Mouse (Mus musculus): ENCODE measurements around the gene Cd2. TPM values are rescaled to one million over a fixed set of nuclear protein-coding genes. Genes with fewer than 3 reads are reported as not detected.

Cd2 gene
- total RNA-seq, 2 experiments from 2014 or later = not detected

DNA sequence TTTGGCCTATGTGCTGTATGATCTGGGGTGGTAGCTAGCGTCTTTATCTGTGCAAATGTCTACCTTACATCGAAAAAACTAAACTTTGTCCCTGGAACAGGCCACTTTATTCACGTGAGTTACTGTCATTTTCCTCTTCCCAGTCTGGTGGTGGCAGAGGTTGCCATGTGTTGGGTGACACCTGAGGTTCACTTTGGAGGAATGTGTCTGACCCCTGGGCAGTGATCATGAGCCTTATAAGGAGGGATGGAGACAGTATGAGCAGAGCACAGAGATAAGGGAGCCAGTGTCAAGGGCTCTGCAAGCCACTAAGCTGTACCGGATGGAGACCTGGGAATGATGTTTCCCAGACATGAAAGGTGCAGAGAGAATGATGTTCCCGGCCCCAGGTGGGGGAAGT is 9.3 kb downstream of the Cd2 start:
- intact Hi-C loops (cut with DNase I) = no loop called here
- DNase-seq (ENCODE audit: low spot score in 2 of 2) = no peak

DNA sequence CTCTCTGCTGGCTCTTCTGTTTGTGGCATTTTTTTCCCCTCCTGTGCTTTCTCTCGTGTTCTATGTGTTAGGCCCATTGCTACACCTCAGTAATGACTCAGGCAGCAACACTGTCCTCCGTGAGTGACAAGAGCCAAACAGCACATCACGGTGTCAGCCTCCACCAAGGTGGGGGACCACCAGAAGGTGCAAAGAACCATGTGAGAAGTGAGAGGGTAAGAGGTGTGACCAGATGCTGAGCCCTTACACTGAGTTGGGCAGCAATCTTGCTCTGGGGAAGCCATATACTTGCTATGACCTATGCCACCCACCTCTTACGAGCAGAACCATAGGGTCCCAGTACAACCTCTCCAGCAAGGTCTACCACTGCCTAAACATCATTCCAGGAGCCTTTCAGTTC is 9.9 kb downstream of the Cd2 start:
- intact Hi-C loops (cut with DNase I) = no loop called here
- DNase-seq (ENCODE audit: low spot score in 2 of 2) = no peak

- intact Hi-C loops (cut with DNase I) = no loop called here
- peak in 1 of 2 experiments; percentile 14 for DNase-seq (ENCODE audit: low spot score in 2 of 2)
Measured at GRCm38 (mm10) chr3:101276501-101277320, 11.0 kb downstream of the Cd2 start.

DNA sequence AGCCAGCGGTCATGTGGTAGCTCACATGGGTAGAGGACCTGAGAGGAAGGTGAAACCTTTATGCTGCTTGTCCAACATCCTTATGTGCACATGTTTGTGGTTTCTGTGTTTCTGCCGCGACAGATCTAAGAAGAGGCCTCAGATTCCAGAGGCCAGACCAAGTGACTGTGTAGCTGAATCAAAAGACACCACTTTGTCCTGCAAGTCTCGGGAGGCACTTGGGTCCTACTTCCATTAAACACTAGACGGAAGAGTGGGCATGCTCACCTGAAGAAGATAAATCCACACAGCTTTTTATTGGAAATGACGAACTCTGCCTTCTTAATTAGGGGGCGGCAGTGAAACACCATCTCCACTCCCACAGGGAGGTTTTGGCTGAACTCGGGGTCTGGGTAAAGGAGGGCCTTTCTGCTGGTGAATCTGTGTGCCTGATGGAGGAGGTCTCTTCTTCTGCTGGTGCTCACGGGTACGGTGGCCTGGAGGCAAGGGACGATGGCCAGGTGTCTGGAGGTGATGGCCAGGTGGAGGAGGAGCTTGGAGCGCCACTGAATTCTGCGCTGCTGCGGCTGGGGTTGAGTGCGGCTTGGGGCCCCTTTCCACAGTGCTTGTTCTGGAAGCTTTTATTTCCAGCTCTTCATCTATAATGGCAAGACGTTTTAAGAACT is 12.0 kb downstream of the Cd2 start:
- DNase-seq (ENCODE audit: low spot score in 2 of 2) = no peak
- intact Hi-C loops (cut with DNase I) = no loop called here

GRCm38 (mm10) chr3:101274794-101275193 is 12.9 kb downstream of the Cd2 start:
- DNase-seq (ENCODE audit: low spot score in 2 of 2) = no peak
- intact Hi-C loops (cut with DNase I) = no loop called here

GRCm38 (mm10) chr3:101274041-101274770 is 13.5 kb downstream of the Cd2 start:
- peak in 1 of 2 experiments; percentile 43 for DNase-seq (ENCODE audit: low spot score in 2 of 2)
- intact Hi-C loops (cut with DNase I) = no loop called here

- intact Hi-C loops (cut with DNase I) = no loop called here
- no peak for DNase-seq (ENCODE audit: low spot score in 2 of 2)
Measured at GRCm38 (mm10) chr3:101272166-101272565, 15.6 kb downstream of the Cd2 start.

DNA sequence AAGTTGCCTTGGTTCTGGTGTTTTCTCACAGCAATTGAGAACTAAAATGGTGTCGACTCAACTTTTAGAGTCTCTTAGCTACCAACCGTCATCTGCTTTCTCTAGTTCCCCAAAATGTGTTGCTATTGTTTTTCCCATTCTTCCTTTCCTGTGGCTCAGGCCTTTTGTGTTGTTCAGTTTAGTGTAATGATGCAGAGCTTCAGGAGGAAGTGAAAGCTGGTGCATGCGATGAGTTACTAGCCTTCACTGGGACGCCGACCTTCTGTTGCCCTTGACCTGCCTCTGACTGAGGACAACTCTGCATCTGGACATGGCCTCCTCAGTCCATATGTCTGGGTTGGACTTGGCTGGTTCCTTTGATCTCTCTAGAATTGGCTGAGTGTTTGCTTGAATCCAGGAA is 16.9 kb downstream of the Cd2 start:
- no peak for DNase-seq (ENCODE audit: low spot score in 2 of 2)
- intact Hi-C loops (cut with DNase I) = no loop called here

- intact Hi-C loops (cut with DNase I) = no loop called here
Measured at GRCm38 (mm10) chr3:101268361-101268760, 19.4 kb downstream of the Cd2 start.

GRCm38 (mm10) chr3:101265561-101266091 is 22.1 kb downstream of the Cd2 start:
- intact Hi-C loops (cut with DNase I) = no loop called here
- DNase-seq (ENCODE audit: low spot score in 2 of 2) = no peak

More at GRCm38 (mm10) chr3:101268361-101268760, 19.4 kb downstream of the Cd2 start:
- no peak for DNase-seq (ENCODE audit: low spot score in 2 of 2)

GRCm38 (mm10) chr3:101258976-101259375 is 28.8 kb downstream of the Cd2 start:
- intact Hi-C loops (cut with DNase I) = no loop called here

DNA sequence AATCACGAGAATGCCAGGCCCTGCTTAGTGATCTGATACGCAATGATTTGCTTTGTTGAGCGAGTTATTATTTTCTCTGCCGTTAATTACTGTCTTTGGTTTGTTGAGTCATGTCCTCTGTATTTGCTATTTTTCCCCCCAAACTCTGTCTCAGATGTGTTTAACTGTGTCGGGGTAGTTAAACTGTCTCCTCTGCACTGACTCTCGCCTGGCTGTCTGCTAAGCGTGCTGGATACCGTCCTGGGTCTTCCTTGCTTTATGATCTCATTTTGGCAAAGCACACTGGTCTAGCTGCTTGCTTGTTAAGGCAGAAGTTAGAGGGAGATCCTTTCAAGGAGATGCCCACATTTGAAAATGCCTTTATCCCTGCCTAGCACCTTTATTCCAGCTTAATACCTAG is 31.6 kb downstream of the Cd2 start:
- intact Hi-C loops (cut with DNase I) = no loop called here

More at GRCm38 (mm10) chr3:101258976-101259375, 28.8 kb downstream of the Cd2 start:
- DNase-seq (ENCODE audit: low spot score in 2 of 2) = peak in 1 of 2 experiments; percentile 59

DNA sequence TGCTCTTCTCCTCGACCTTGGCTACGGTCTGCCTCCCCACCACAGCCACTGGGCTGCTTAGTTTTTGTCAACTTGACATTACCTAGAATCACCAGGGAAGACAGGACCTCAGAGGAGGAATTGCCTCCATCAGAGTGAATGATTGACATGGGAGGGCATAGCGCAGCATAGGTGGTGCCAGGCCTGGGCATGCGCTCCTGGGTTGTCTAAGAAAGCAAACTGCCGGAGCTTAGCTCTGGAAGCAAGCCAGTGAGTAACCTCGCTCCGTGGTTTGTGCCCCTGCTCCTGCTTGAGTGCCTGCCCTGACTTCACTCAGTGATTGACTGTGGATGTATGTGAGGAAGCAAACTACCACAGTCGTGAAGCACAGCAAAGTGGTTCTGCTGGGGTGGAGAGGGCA is 35.6 kb downstream of the Cd2 start:
- intact Hi-C loops (cut with DNase I) = no loop called here
- no peak for DNase-seq (ENCODE audit: low spot score in 2 of 2)

More for the DNA sequence above, 31.6 kb downstream of the Cd2 start:
- no peak for DNase-seq (ENCODE audit: low spot score in 2 of 2)

GRCm38 (mm10) chr3:101249846-101250245 is 37.9 kb downstream of the Cd2 start:
- intact Hi-C loops (cut with DNase I) = no loop called here
- DNase-seq (ENCODE audit: low spot score in 2 of 2) = peak; percentile 26 to 50

GRCm38 (mm10) chr3:101245212-101245611 is 42.5 kb downstream of the Cd2 start:
- no peak for DNase-seq (ENCODE audit: low spot score in 2 of 2)
- intact Hi-C loops (cut with DNase I) = no loop called here

DNA sequence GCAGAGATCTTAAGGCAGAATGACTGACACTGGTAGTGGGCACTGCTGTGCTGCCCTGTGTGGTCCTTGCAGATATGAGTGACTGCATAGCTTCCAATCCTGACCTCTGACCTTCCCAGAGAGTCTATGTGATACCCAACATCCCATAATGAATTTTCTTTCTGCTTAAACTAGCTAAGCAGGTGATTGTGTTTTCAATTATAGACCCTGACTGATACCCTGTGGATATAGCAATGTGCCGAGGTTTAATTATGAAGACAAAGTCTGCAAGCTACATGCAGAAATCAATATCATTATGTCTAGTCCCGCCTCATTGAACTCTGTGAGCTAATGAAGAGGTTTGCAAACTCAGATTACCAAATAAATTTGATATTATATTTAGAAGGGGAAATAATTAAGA is 44.7 kb downstream of the Cd2 start:
- no peak for DNase-seq (ENCODE audit: low spot score in 2 of 2)
- intact Hi-C loops (cut with DNase I) = no loop called here

DNA sequence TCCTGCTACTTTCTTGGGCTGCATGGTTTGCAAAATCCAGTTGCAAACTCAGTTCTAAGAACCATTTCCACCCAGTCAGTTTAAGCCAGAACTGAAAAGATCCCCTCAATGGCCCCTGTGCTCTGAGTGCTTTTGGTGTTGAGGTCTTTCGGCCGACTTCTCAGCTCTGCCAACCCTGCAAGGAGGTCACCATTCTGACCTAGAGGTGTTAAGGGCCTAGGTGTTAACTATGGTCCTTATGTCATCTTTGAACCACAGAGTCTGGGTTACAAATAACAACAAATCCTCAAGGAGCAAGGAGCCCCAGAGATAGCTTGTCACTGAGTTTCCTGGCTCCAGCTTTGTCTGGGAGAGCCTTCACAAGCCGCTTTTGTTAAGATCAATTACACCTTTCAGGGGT is 45.9 kb downstream of the Cd2 start:
- intact Hi-C loops (cut with DNase I) = no loop called here

DNA sequence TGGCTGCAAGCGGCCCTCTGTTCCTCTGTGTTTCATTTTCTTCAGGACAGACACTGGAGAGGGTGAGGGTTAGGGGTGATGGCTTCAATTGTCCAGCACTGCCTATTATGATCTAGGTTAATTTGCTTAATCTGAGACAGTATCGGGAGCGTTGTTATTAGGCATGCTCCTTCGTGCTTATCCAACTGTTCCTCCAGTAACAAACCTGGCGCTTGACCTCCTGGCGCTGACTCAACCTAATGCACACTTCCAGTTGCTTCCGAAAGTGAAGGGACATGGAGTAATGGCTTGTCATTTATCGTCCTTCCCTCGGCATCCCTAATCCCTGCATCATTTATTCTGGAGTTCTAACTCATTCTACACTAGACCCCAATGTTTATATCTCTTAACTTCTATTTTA is 46.9 kb downstream of the Cd2 start:
- DNase-seq (ENCODE audit: low spot score in 2 of 2) = no peak
- intact Hi-C loops (cut with DNase I) = no loop called here

More for the DNA sequence above, 45.9 kb downstream of the Cd2 start:
- no peak for DNase-seq (ENCODE audit: low spot score in 2 of 2)

GRCm38 (mm10) chr3:101239236-101239635 is 48.5 kb downstream of the Cd2 start:
- no peak for DNase-seq (ENCODE audit: low spot score in 2 of 2)
- intact Hi-C loops (cut with DNase I) = no loop called here

DNA sequence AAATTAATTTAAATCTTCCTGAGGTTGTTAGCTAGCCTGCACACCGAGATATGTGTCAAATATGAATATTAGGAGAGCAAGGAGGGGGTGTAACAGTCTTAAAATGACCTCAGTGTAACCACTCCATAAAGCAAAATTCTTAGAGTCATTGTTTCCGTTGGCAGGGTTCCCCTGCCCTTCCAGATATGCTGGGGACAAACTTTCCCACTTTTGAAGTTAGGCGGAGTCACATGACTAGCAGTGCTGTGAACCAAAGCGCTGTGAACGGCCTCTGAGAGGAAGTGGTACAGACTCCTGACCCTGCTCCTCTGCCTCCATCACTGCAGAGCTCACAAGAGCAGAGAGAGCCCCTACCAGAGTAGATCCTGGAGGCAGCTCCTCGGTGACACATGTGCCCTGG is 49.0 kb downstream of the Cd2 start:
- DNase-seq (ENCODE audit: low spot score in 2 of 2) = no peak
- intact Hi-C loops (cut with DNase I) = no loop called here

All from left cerebral cortex, postnatal 25 days (tissue).